Mouse (Mus musculus) liver, embryonic 15.5 days (tissue): Measurements from ENCODE around the gene Nrk. TPM values are rescaled to one million over a fixed set of nuclear protein-coding genes. Genes with fewer than 3 reads are reported as not detected.

Source experiments
- ATAC-seq: fragments of 200-750 bp; cut with Nextera tagmentation; 2 replicates; pipeline ENCODE4 v1.8.0; 2017; ENCODE audit warnings: moderate number of reproducible peaks, mild to moderate bottlenecking, moderate library complexity; ENCODE audit not compliant: insufficient read depth
- H3K27ac ChIP-seq: fragments of 300-500 bp; sonication (generic); replicated peaks from 2 replicates; pipeline ENCODE4 v1.5.1; 2015; ENCODE audit warnings: mild to moderate bottlenecking, inconsistent platforms
- H3K27me3 ChIP-seq: fragments of 300-500 bp; sonication (generic); 2 replicates; pipeline ENCODE4 v1.6.1; 2015; ENCODE audit warnings: mild to moderate bottlenecking, inconsistent platforms
- H3K36me3 ChIP-seq: fragments of 300-500 bp; sonication (generic); replicated peaks from 2 replicates; pipeline ENCODE4 v1.6.1; 2015; ENCODE audit warnings: moderate library complexity, mild to moderate bottlenecking, inconsistent platforms
- H3K4me1 ChIP-seq: fragments of 300-500 bp; sonication (generic); replicated peaks from 2 replicates; pipeline ENCODE4 v1.6.1; 2015; ENCODE audit warnings: inconsistent platforms
- H3K4me2 ChIP-seq: fragments of 300-500 bp; sonication (generic); 2 replicates; pipeline ENCODE4 v1.6.1; 2015; ENCODE audit warnings: moderate library complexity, mild to moderate bottlenecking, inconsistent platforms
- H3K4me3 ChIP-seq: fragments of 300-500 bp; sonication (generic); replicated peaks from 2 replicates; pipeline ENCODE4 v1.5.1; 2015; ENCODE audit warnings: mild to moderate bottlenecking, inconsistent platforms
- H3K9ac ChIP-seq: fragments of 300-500 bp; sonication (generic); 2 replicates; pipeline ENCODE4 v1.6.1; 2015; ENCODE audit warnings: moderate library complexity, mild to moderate bottlenecking, inconsistent platforms
- H3K9me3 ChIP-seq: fragments of 300-500 bp; sonication (generic); replicated peaks from 2 replicates; pipeline ENCODE4 v1.6.1; 2016; ENCODE audit warnings: inconsistent platforms
- WGBS: fragments of 180-500 bp; shearing (Covaris S2); methylation state at CpG from one replicate; pipeline ENCODE4 v1.1.7; 2015; ENCODE audit warnings: mixed read lengths; ENCODE audit not compliant: insufficient replicate concordance; 5-methylcytosine and 5-hydroxymethylcytosine counted together
- polyA plus RNA-seq: library from polyadenylated mRNA; unstranded; fragments of >200 nt; fragmentation: Nextera tagmentation; extraction: Ambion mirVana; gene quantifications from 2 replicates; pipeline ENCODE4 v1.2.1, GENCODE M21; 2015

Nrk gene
- polyA plus RNA-seq, 1 experiment from 2014 or later = 3.9 TPM

GRCm38 (mm10) chrX:139027909-139028308 lies 113.7 kb downstream of the Nrk start:
- no peak overlapping the region for H3K4me3 ChIP-seq
- H3K4me1 ChIP-seq = no peaks in the 10 kb centered on the region
- H3K36me3 ChIP-seq = no peaks in the 10 kb centered on the region
- 50% methylated on average over 6 of the region's 6 CpGs for WGBS
- H3K9me3 ChIP-seq = no peaks in the 10 kb centered on the region
- ATAC-seq = no peak
- H3K4me2 ChIP-seq = no peak overlapping the region
- no peaks in the 10 kb centered on the region for H3K27me3 ChIP-seq
- no peak overlapping the region for H3K27ac ChIP-seq
- H3K9ac ChIP-seq = no peak overlapping the region

GRCm38 (mm10) chrX:139037666-139038065 lies 123.4 kb downstream of the Nrk start:
- Histone ChIP-seq H3K4me2 (no peak overlapping the region), H3K9me3 (no peaks in the 10 kb centered on the region), H3K27ac (no peak overlapping the region), H3K4me1 (no peaks in the 10 kb centered on the region), H3K9ac (no peak overlapping the region), H3K36me3 (no peaks in the 10 kb centered on the region), H3K27me3 (no peaks in the 10 kb centered on the region), H3K4me3 (no peak overlapping the region)
- 68% methylated on average over 1 of the region's 1 CpGs for WGBS
- ATAC-seq = no peak

GRCm38 (mm10) chrX:139039314-139039713 lies 125.1 kb downstream of the Nrk start:
- WGBS = 63% methylated on average over 2 of the region's 2 CpGs
- no peaks in the 10 kb centered on the region for H3K9me3 ChIP-seq
- no peak overlapping the region for H3K9ac ChIP-seq
- H3K4me2 ChIP-seq = no peak overlapping the region
- H3K27me3 ChIP-seq = no peaks in the 10 kb centered on the region
- no peaks in the 10 kb centered on the region for H3K4me1 ChIP-seq
- no peak overlapping the region for H3K27ac ChIP-seq
- no peak overlapping the region for H3K4me3 ChIP-seq
- peak; percentile 52; the same call in 1 of the 2 replicates for ATAC-seq
- H3K36me3 ChIP-seq = no peaks in the 10 kb centered on the region

GRCm38 (mm10) chrX:139041148-139041547 lies 126.9 kb downstream of the Nrk start:
- Histone ChIP-seq H3K9ac (no peak overlapping the region), H3K4me3 (no peak overlapping the region), H3K4me1 (no peaks in the 10 kb centered on the region), H3K9me3 (no peaks in the 10 kb centered on the region), H3K27me3 (no peaks in the 10 kb centered on the region), H3K4me2 (no peak overlapping the region), H3K27ac (no peak overlapping the region), H3K36me3 (no peaks in the 10 kb centered on the region)
- no peak for ATAC-seq
- WGBS = 61% methylated on average over 1 of the region's 1 CpGs

- H3K27me3 ChIP-seq = no peaks in the 10 kb centered on the region
- no peaks in the 10 kb centered on the region for H3K9me3 ChIP-seq
- H3K4me1 ChIP-seq = no peaks in the 10 kb centered on the region
- 33% methylated on average over 1 of the region's 1 CpGs for WGBS
- no peaks in the 10 kb centered on the region for H3K36me3 ChIP-seq
- no peak overlapping the region for H3K4me3 ChIP-seq
- no peak overlapping the region for H3K9ac ChIP-seq
- ATAC-seq = no peak
- H3K4me2 ChIP-seq = no peak overlapping the region
- H3K27ac ChIP-seq = no peak overlapping the region
Measured at GRCm38 (mm10) chrX:139051976-139052375, 137.7 kb downstream of the Nrk start.

GRCm38 (mm10) chrX:139053149-139053548 lies 138.9 kb downstream of the Nrk start:
- Histone ChIP-seq H3K4me2 (no peak overlapping the region), H3K9me3 (no peaks in the 10 kb centered on the region)
- ATAC-seq = no peak

More at GRCm38 (mm10) chrX:139053149-139053548, 138.9 kb downstream of the Nrk start:
- no peak overlapping the region for H3K9ac ChIP-seq
- no peaks in the 10 kb centered on the region for H3K27me3 ChIP-seq
- no peak overlapping the region for H3K27ac ChIP-seq
- H3K4me1 ChIP-seq = no peaks in the 10 kb centered on the region
- no peak overlapping the region for H3K4me3 ChIP-seq
- 74% methylated on average over 1 of the region's 1 CpGs for WGBS
- H3K36me3 ChIP-seq = no peaks in the 10 kb centered on the region

Other genes starting within 250 kb of the Nrk start
- gene Serpina7, start 170.8 kb downstream of the Nrk start, polyA plus RNA-seq = 7.8 and 8.0 TPM in 2 replicates
- 0.15 and 0.29 TPM in 2 replicates for gene 4930513O06Rik, start 171.8 kb downstream of the Nrk start, polyA plus RNA-seq